Mouse (Mus musculus): ENCODE measurements around the gene Gm42517.

- TF ChIP-seq CTCF (IDR thresholded peaks at IDR 0.05; ENCODE audit: borderline replicate concordance, insufficient read depth, low read length) (no peak), POLR2A (IDR thresholded peaks at IDR 0.05; ENCODE audit: low read depth, low read length) (no peak)
Measured at GRCm38 (mm10) chr5:108366328-108366983, 1.3 kb downstream of the Gm42517 start.
